Comparison of ENCODE assay signal across 24 mouse cellular contexts in the genomic region with DNA sequence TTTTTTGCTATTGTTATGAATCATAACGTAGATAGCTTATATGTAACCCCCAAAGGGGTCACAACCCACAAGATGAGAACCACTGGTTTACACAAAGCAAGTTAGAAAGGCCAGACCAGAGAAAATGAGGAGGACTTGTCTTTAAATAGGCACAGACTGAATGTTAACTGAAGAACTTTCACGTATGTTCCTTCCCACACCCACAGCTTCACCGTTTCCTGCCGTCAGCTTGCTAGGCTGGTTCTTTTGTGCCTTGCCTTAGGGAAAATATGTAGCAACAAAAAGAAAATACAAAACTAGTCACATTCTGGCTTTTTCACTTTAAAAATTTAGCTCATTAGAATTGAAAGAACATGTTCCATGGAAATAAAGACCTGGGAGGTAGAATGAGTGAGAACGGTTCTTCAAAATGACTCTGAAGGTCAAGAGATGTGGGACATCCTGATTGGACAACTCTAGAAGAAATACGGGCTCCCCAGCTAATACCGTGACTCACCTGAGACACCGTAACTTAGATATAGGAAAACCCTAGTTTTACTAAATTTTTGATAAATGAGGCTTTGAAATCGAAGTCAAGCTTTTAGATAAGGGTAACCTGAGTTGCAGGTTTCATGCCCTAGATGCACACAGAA. TPM values are rescaled to one million over a fixed set of nuclear protein-coding genes. Genes with fewer than 3 reads are reported as not detected.
DNase-seq lines count a peak whose midpoint lies in the region; ATAC-seq and TF ChIP-seq lines count a peak whose summit lies in the region.
"Had no signal": no experiment of that assay in that cellular context is flagged by ENCODE, and none has a peak within 500 bp of the region (broad histone marks: within the 10 kb centered on the region; RNA-seq: fewer than 3 reads in every experiment).

No protein-coding gene starts in this region.

- no peak overlapping the region for H3K9ac ChIP-seq in embryonic facial prominence, embryonic 15.5 days
- H3K9ac ChIP-seq: forebrain, embryonic 12.5 days; hindbrain, embryonic 12.5 days; liver, embryonic 13.5 days; lung, embryonic 14.5 days; stomach, embryonic 15.5 days had no signal

- H3K9me3 ChIP-seq in embryonic facial prominence, embryonic 15.5 days (replicated peaks): no peaks in the 10 kb centered on the region
- H3K9me3 ChIP-seq: forebrain, embryonic 12.5 days; hindbrain, embryonic 12.5 days; liver, embryonic 13.5 days; stomach, embryonic 15.5 days had no signal

- no peak for ATAC-seq in embryonic facial prominence, embryonic 15.5 days (ENCODE audit: insufficient number of reproducible peaks, low FRiP score, low TSS enrichment, low read depth)
- ATAC-seq: midbrain, embryonic 16.5 days had no signal

- intact Hi-C loops in left cerebral cortex, adult 2 months (cut with DNase I): loop anchor here (5.0 kb wide), 1 partner anchor 38 kb away; no protein-coding TSS in a partner anchor
- intact Hi-C loops in left cerebral cortex, postnatal 4 days (cut with DNase I): no loop called here

- no peaks in the 10 kb centered on the region for H3K27me3 ChIP-seq in embryonic facial prominence, embryonic 15.5 days
- H3K27me3 ChIP-seq: CH12.LX; forebrain, embryonic 12.5 days; hindbrain, embryonic 12.5 days; liver, embryonic 13.5 days; stomach, embryonic 15.5 days had no signal

- H3K4me1 ChIP-seq in embryonic facial prominence, embryonic 15.5 days: no peaks in the 10 kb centered on the region
- H3K4me1 ChIP-seq: forebrain, embryonic 12.5 days; hindbrain, embryonic 12.5 days; stomach, embryonic 15.5 days had no signal

- no peak overlapping the region for H3K4me2 ChIP-seq in embryonic facial prominence, embryonic 15.5 days (replicated peaks)
- H3K4me2 ChIP-seq: forebrain, embryonic 12.5 days; heart, embryonic 11.5 days; hindbrain, embryonic 12.5 days; liver, embryonic 13.5 days; lung, embryonic 14.5 days; stomach, embryonic 15.5 days had no signal

- 61% methylated on average over 9 of the region's 9 CpGs for WGBS in embryonic facial prominence, embryonic 15.5 days

- H3K4me3 ChIP-seq in left cerebral cortex, adult 2 months: no peak overlapping the region
- no peak overlapping the region for H3K4me3 ChIP-seq in embryonic facial prominence, embryonic 15.5 days (replicated peaks)
- H3K4me3 ChIP-seq: forebrain, embryonic 12.5 days; hindbrain, embryonic 12.5 days; liver, embryonic 13.5 days; stomach, embryonic 15.5 days had no signal

- TF ChIP-seq CTCF in left cerebral cortex, adult 2 months (IDR thresholded peaks at IDR 0.05): no peak

- H3K36me3 ChIP-seq in embryonic facial prominence, embryonic 15.5 days: no peaks in the 10 kb centered on the region
- H3K36me3 ChIP-seq: forebrain, embryonic 12.5 days; hindbrain, embryonic 12.5 days; liver, embryonic 13.5 days; stomach, embryonic 15.5 days had no signal

- peak overlapping the region; percentile 81 for H3K27ac ChIP-seq in left cerebral cortex, adult 2 months
- H3K27ac ChIP-seq in embryonic facial prominence, embryonic 15.5 days (replicated peaks): peak overlapping the region; percentile 13; the same call in 1 of the 2 replicates
- H3K27ac ChIP-seq: forebrain, embryonic 12.5 days; hindbrain, embryonic 12.5 days; stomach, embryonic 15.5 days had no signal

- no peak for DNase-seq in left cerebral cortex, adult 2 months (ENCODE audit: extremely low spot score in 1 of 2, low spot score in 2 of 2)
- no peak for DNase-seq in left cerebral cortex, postnatal 4 days
- DNase-seq in thymus, postnatal 14 days: peak; percentile 11
- DNase-seq in thymus, postnatal 25 days: no peak
- DNase-seq in B cell, adult 2 months: no peak
- DNase-seq in cerebellum, adult 18-20 months: no peak
- DNase-seq: adrenal gland, postnatal 25 days; cerebellum, adult 11-12 months; cerebellum, postnatal 25 days; heart, postnatal 10 days; kidney, adult 8-10 months; kidney, postnatal 25 days; liver, embryonic 13.5 days; lung, embryonic 14.5 days; lung, postnatal 36 days; retina, postnatal 1 day; thymus, adult 2 months had no signal

RNA-seq across cellular contexts. Expression of a gene that starts 57.2 kb away (rescaled TPM):
- total RNA-seq in left cerebral cortex, adult 2 months (2021): not detected
- total RNA-seq in left cerebral cortex, postnatal 4 days (2021): not detected
- 0.16 TPM in 1 of 2 replicates, not detected in the other for polyA plus RNA-seq in embryonic facial prominence, embryonic 15.5 days (2015; fragmentation: Nextera tagmentation; extraction: Ambion mirVana)
- total RNA-seq: adrenal gland, postnatal 25 days; CH12.LX had no signal
- polyA plus RNA-seq: lung, embryonic 14.5 days; midbrain, embryonic 16.5 days had no signal
